Mouse (Mus musculus) right cerebral cortex, postnatal 25 days (tissue): ENCODE measurements around the gene Ube2k.
A peak's percentile ranks its signal among the peaks of the same experiment; 100 is the strongest.
"Not testable (repeated sequence)": the region's sequence is repeated elsewhere in the genome, so short reads cannot be mapped to it uniquely, and the experiment has no call there.

Experiments used
- DNase-seq: peaks from one replicate; pipeline ENCODE4 v3.0.0; 2022

Ube2k gene

DNA sequence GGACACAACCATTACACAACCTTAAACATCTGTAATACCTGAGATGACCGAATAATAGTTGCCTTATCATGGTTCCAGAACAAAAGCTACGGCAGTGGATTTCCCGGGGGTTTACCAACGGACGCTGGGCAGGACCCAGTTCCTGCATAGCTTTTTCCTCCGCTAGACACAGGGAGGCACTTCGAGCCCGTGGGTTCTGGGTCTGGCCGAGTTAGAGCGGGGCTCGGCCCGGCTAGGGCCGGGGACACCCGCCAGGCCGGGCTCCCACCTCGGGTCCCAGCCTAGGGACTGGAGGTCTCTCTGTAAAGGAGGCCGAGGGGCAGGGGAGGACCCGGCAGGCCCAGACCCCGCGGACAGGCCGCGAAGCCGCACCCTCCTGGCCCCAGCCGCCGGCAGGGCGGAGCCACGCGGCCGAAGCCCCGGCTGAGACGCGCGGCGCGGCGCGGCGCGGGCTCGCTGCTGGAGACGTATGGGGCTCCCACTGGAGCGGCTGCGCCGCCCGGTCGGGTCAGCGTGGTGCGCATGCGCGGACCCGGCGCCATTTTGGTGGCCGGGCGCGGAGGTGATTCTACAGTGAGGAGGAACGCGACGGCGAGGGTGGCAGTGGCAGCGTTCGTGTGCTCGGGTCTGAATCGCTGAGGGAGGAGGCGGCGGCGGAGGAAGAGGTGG lies at the start of gene Ube2k, which contains the start of gene Smim14:
Gene Ube2k, plus strand, starts transcription at position 483 of the 669 bp plus-strand sequence.
Gene Smim14, minus strand, starts transcription at position 434 of the 669 bp plus-strand sequence.
- peak; percentile 95 for DNase-seq

- no peak for DNase-seq
Observed at GRCm38 (mm10) chr5:65487381-65487780, 49.7 kb upstream of the Ube2k start.

GRCm38 (mm10) chr5:65488725-65489124 lies 48.3 kb upstream of the Ube2k start:
- no peak for DNase-seq

DNA sequence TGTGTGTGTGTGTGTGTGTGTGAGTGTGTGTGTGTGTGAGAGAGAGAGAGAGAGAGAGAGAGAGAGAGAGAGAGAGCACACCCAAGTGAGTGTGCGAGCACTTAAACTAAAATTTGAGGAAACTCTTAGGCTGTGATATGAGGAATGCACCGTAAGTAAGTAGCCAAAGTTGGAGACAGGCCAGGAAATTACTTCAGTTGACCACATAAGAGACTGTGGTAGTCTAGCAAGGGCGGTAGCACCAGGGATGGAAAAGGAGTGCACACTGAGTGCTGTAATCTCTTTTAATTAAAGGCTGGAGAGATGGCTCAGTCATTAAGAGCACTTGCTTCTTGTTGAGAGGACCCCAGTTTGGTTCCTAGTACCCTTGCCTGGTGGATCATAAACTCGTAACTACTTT lies 47.2 kb upstream of the Ube2k start:
- no peak for DNase-seq

GRCm38 (mm10) chr5:65491767-65492715 lies 45.0 kb upstream of the Ube2k start:
- peak; percentile 65 for DNase-seq

GRCm38 (mm10) chr5:65492716-65493531 lies 44.1 kb upstream of the Ube2k start, which contains the start of gene Gm43552:
Gene Gm43552 (minus strand): TSS chr5:65492833.
- DNase-seq: peak; percentile 98

GRCm38 (mm10) chr5:65500231-65500630 lies 36.8 kb upstream of the Ube2k start:
- DNase-seq: no peak

- DNase-seq: no peak
Observed at GRCm38 (mm10) chr5:65501407-65501806, 35.6 kb upstream of the Ube2k start.

DNA sequence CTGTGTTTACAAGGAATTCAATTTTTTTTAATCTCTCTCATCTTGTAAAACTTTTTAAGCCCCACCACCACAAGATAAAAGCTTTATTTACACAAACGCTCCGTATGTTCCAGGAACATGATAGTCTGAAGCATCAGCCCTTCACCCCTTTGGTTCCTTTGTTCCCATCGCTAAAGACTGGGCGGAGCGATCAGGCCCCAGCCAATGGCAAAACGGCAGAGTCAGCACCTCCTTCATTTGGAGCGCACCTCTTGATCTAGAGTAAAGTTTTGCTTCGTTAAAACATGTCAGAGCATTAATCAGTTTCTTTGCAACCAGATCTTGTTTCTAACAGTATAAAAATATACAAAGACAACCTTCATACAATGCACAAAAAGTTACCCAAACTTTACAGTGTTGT lies 31.2 kb upstream of the Ube2k start:
- DNase-seq: no peak

DNA sequence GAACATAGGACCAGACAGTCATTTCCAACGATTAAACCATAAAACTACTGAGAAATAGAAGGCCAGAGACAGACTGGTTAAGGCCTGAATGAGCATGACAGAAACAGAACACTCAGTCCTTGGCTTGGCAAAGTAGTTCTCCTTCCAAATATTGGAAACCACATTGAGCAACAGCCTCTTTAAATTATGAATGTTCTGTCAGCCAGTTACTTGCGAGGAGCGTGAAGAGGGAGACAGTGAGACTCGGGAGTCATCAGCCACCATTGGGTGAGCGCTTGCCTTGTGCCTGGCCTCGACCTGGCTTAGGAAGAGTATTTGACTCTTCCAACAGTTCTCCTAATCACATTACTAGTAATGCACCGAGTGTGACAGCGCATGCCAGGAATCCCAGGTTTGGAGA lies 28.6 kb upstream of the Ube2k start:
- no peak for DNase-seq

DNA sequence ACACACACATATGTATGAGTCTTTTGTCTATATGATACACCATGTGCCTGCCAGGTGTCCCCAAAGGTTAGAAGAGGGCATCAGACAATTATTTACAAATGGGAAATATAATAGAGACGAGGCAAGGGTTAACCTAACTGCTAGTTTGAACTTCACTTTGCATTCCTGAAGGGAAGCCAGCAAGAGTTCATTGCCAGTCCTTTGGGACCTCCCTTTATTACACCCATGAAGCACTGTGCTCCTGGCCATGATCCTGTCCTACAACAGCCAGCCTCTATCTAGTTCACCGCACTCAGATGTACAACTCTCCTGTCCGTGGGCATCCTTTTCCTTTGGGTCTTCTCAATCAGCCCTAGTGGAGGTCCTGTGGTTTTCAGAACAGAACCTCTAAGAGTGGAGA lies 23.5 kb upstream of the Ube2k start:
- DNase-seq: no peak

GRCm38 (mm10) chr5:65514635-65515278 lies 22.3 kb upstream of the Ube2k start:
- no peak for DNase-seq

DNA sequence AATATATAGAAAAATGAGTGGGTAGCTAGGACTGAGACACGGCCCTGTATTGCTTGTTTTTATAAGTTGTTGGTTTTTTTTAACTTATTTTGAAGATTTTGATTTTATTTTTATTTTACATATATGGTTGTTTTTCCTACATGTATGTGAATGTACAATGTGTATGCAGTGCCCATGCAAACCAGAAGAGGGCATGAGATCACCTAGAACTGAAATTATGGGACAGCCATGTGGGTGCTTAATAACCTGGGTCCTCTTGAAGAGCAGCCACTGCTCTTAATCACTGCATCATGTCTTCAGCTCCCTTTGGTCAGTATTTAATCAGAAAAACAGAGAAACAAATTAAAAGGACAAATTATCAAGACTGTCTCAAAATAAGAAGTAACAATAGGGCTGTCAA lies 15.2 kb upstream of the Ube2k start:
- DNase-seq: no peak

DNA sequence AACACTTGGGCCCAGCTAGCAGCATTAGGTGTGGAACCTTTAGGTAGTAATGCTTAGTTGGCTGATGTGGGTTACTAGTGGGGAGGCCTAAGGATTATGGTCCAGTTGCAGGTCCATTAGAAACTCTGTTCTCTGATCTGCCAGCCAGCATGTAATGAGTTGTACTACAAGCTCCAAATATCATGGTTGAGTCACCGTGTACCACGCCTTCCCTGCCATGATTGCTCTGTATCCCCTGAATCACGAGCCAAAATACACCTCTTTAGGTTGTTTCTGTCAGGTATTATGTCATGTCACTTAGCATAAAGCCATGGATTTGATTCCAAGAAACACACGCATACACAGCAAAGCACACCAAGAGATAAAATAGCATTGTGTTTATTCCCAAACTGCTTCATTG lies 12.2 kb upstream of the Ube2k start:
- no peak for DNase-seq

GRCm38 (mm10) chr5:65525674-65526443 lies 11.2 kb upstream of the Ube2k start:
- no peak for DNase-seq

GRCm38 (mm10) chr5:65531283-65531682 lies 5.8 kb upstream of the Ube2k start:
- no peak for DNase-seq

GRCm38 (mm10) chr5:65534496-65534895 lies 2.5 kb upstream of the Ube2k start:
- DNase-seq: no peak

GRCm38 (mm10) chr5:65535457-65536067 lies 1.5 kb upstream of the Ube2k start:
- no peak for DNase-seq

DNA sequence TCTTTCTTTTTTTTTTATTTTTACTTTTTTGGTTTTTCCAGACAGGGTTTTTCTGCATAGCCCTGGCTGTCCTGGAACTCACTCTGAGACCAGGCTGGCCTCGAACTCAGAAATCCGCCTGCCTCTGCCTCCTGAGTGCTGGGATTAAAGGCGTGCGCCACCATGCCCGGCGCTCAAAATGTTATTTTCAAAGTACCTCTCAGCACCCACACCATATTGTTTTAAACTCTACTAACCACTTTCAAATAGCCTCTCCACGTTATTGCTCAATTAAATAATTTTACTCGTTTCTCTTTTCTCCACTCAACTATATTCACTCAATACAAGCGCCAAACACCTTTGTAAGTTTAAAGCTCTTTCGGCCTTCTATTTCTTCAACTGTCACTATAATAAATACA lies 966 bp upstream of the Ube2k start:
- DNase-seq: not testable (repeated sequence)

GRCm38 (mm10) chr5:65537420-65538071 lies 513 bp downstream of the Ube2k start:
- DNase-seq: no peak

DNA sequence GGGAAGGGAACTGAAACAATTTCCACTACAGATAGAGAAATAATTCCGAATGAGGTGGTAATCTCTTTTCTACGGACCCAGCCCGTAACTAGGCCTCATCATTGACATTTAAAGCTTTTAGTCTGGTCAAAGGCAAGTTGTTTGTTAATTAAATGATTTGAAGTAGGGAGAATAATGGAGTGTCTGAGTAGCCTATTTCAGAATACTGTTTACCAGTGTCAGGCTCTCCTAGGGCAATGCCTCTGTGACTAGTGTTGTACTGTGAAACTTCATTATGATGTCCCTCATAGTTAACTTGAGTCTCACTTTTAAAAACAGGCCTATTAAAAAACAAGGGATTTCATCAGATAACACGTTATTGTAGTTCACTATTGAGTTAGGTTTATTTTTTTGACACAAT lies 1.1 kb downstream of the Ube2k start:
- no peak for DNase-seq
